Mouse (Mus musculus): ENCODE measurements at regions not wholly inside any gene's neighbourhood (a gene's known extent, or its start where the extent isn't known, plus 50 kb on each side); places are given as distances from the start of the nearest gene placed in this dataset.

DNA sequence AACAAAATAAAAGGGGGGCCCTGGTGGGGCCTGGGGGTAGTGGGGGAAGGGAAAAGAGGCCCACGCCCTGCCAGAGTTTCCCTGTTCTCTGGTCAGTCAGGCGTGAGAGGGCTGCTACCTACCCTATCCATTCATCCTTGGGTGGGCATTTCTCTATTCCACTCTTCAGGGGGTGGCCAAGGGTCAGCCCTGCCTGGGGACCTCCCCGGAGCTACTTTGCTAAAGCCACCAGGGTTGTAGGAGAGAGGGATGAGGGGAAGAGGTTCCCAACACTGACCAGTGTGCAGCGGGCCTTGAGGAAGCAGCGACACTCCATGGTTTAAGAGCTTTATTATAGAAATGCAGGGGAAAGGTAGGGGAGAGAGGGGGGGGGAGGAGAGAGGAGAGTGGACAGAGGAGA is 79.6 kb upstream of the Megf9 start:
- H3K27ac ChIP-seq (ENCODE audit: low read length): no peak overlapping the region
- no peaks in the 10 kb centered on the region for H3K9me3 ChIP-seq (ENCODE audit: low read length)
- H3K4me2 ChIP-seq (replicated peaks; ENCODE audit: low read depth, low read length): no peak overlapping the region
- no peak for DNase-seq (ENCODE audit: low spot score)
- H3K36me3 ChIP-seq (ENCODE audit: insufficient read depth, low read length): no peaks in the 10 kb centered on the region
- TF ChIP-seq EP300 (IDR thresholded peaks at IDR 0.05) (no peak), CTCF (IDR thresholded peaks at IDR 0.05) (no peak)
- no peak overlapping the region for H3K9ac ChIP-seq (replicated peaks; ENCODE audit: low read depth)
- no peak for ATAC-seq
- no peaks in the 10 kb centered on the region for H3K4me1 ChIP-seq (ENCODE audit: insufficient read depth, low read depth, low read length)
- no peak overlapping the region for H3K4me3 ChIP-seq (ENCODE audit: low read depth, low read length)
- no peaks in the 10 kb centered on the region for H3K27me3 ChIP-seq (replicated peaks; ENCODE audit: insufficient read depth, low read length)
- 83% methylated on average over 5 of the region's 5 CpGs for WGBS

DNA sequence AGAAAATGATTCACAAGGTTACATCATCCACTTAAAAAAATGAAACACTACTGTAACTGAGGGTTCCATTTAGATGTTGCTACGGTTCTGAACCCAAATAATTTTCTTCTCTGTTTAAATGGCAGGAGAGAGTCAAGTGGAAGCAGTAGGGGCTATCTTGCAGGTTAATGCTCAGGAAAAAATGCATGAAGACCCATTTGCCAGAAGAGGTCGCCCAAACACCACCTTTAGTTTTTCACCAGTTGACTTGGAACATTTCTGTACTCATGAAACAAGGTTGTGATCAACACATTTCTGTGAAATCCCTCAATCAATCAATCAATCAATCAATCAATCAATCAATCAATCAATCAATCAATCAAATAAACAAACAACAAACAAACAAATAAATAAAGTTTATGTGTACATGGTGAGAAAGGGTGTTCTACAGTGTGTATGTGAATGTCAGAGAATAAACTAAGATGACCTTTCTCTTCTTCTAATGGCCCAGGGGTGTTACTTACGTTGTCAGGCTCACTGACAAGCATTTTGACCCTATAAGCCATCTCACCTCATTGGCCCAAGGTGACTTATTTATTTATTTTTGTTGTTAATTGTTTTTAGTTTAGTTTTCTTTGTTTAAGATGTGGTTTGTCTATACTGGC is 68.5 kb upstream of the Megf9 start:
- TF ChIP-seq CTCF (IDR thresholded peaks at IDR 0.05) (peak; percentile 70), EP300 (IDR thresholded peaks at IDR 0.05) (no peak)
- ATAC-seq: no peak
- DNase-seq (ENCODE audit: low spot score): peak; percentile 42
- H3K9ac ChIP-seq (replicated peaks; ENCODE audit: low read depth): no peak overlapping the region
- H3K36me3 ChIP-seq (ENCODE audit: insufficient read depth, low read length): no peaks in the 10 kb centered on the region
- no peaks in the 10 kb centered on the region for H3K9me3 ChIP-seq (ENCODE audit: low read length)
- H3K4me2 ChIP-seq (replicated peaks; ENCODE audit: low read depth, low read length): no peak overlapping the region
- no peak overlapping the region for H3K4me3 ChIP-seq (ENCODE audit: low read depth, low read length)
- no peaks in the 10 kb centered on the region for H3K4me1 ChIP-seq (ENCODE audit: insufficient read depth, low read depth, low read length)
- H3K27ac ChIP-seq (ENCODE audit: low read length): no peak overlapping the region
- 15% methylated on average over 3 of the region's 3 CpGs for WGBS
- H3K27me3 ChIP-seq (replicated peaks; ENCODE audit: insufficient read depth, low read length): no peaks in the 10 kb centered on the region

DNA sequence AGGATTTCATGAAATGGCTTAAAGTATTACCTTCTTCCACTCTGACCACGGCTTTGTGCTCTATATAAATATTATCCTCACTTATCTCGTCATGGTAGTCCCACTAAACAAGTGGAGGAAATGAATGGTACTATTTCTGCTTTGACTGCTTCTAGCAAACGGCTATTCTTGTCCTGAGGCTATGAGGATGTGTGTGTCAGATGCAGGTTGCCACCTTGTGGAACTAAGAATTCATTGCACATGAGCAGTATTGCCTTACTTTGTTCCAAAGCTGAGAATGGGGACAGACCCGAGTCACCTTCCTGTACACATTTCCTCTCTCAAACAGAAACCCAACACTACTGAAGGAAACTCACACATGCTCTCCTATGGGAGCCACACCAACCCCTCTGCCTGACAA is 66.5 kb upstream of the Megf9 start:
- H3K36me3 ChIP-seq (ENCODE audit: insufficient read depth, low read length): no peaks in the 10 kb centered on the region
- ATAC-seq (peak; percentile 57; the same call in 1 of the 2 replicates), DNase-seq (ENCODE audit: low spot score) (peak; percentile 75)

More for the DNA sequence above, 66.5 kb upstream of the Megf9 start:
- TF ChIP-seq EP300 (IDR thresholded peaks at IDR 0.05): no peak
- peak; percentile 91 for TF ChIP-seq CTCF (IDR thresholded peaks at IDR 0.05)
- no peak overlapping the region for H3K4me2 ChIP-seq (replicated peaks; ENCODE audit: low read depth, low read length)
- H3K9ac ChIP-seq (replicated peaks; ENCODE audit: low read depth): no peak overlapping the region
- H3K27ac ChIP-seq (ENCODE audit: low read length): no peak overlapping the region
- no peaks in the 10 kb centered on the region for H3K9me3 ChIP-seq (ENCODE audit: low read length)
- no peak overlapping the region for H3K4me3 ChIP-seq (ENCODE audit: low read depth, low read length)
- 4% methylated on average over 4 of the region's 4 CpGs for WGBS
- H3K27me3 ChIP-seq (replicated peaks; ENCODE audit: insufficient read depth, low read length): no peaks in the 10 kb centered on the region
- H3K4me1 ChIP-seq (ENCODE audit: insufficient read depth, low read depth, low read length): no peaks in the 10 kb centered on the region

Measured in lung, postnatal 0 days (tissue).